Mouse (Mus musculus): ENCODE results near the gene Prkch. TPM values are rescaled to one million over a fixed set of nuclear protein-coding genes. Genes with fewer than 3 reads are reported as not detected.

Prkch gene
- total and polyA plus RNA-seq, 2 experiments from 2014 or later, result 9.9 to 16.2 TPM

GRCm38 (mm10) chr12:73565620-73565969, 19.0 kb upstream of the Prkch start:
- DNase-seq (ENCODE audit: low spot score) (no peak), ATAC-seq (ENCODE audit: low FRiP score) (no peak)
- no peak overlapping the region for H3K27ac ChIP-seq (ENCODE audit: low read depth, low read length)
- peak overlapping the region; percentile 30; the same call in 1 of the 2 replicates for H3K4me3 ChIP-seq (ENCODE audit: low read depth, low read length)
- H3K27me3 ChIP-seq (ENCODE audit: insufficient read depth, low read length), result no peaks in the 10 kb centered on the region; the same call in 1 of the 2 replicates
- WGBS, result 58% methylated on average over 11 of the region's 11 CpGs
- no peaks in the 10 kb centered on the region for H3K9me3 ChIP-seq (ENCODE audit: low read length)
- H3K9ac ChIP-seq (replicated peaks; ENCODE audit: low read length, poor library complexity, severe bottlenecking), result peak overlapping the region; percentile 50; the same call in 1 of the 2 replicates
- no peak for TF ChIP-seq CTCF (IDR thresholded peaks at IDR 0.05)
- H3K36me3 ChIP-seq (ENCODE audit: insufficient read depth, low read length), result no peaks in the 10 kb centered on the region
- no peaks in the 10 kb centered on the region for H3K4me1 ChIP-seq (ENCODE audit: insufficient read depth, low read length)
- H3K4me2 ChIP-seq (ENCODE audit: low read depth, low read length, poor library complexity, severe bottlenecking), result peak overlapping the region; percentile 65

- H3K27me3 ChIP-seq (ENCODE audit: insufficient read depth, low read length), result no peaks in the 10 kb centered on the region
- WGBS, result 69% methylated on average over 15 of the region's 15 CpGs
- H3K4me1 ChIP-seq (ENCODE audit: insufficient read depth, low read length), result no peaks in the 10 kb centered on the region
- no peak overlapping the region for H3K4me2 ChIP-seq (ENCODE audit: low read depth, low read length, poor library complexity, severe bottlenecking)
- ATAC-seq (ENCODE audit: low FRiP score) (no peak), DNase-seq (ENCODE audit: low spot score) (no peak)
- H3K9me3 ChIP-seq (ENCODE audit: low read length), result no peaks in the 10 kb centered on the region
- H3K4me3 ChIP-seq (ENCODE audit: low read depth, low read length), result no peak overlapping the region
- TF ChIP-seq CTCF (IDR thresholded peaks at IDR 0.05), result no peak
- H3K9ac ChIP-seq (replicated peaks; ENCODE audit: low read length, poor library complexity, severe bottlenecking), result no peak overlapping the region
- H3K36me3 ChIP-seq (ENCODE audit: insufficient read depth, low read length), result no peaks in the 10 kb centered on the region
- H3K27ac ChIP-seq (ENCODE audit: low read depth, low read length), result no peak overlapping the region
Observed at GRCm38 (mm10) chr12:73574632-73575031, 10.0 kb upstream of the Prkch start.

- H3K4me3 ChIP-seq (ENCODE audit: low read depth, low read length), result no peak overlapping the region
- no peak for TF ChIP-seq CTCF (IDR thresholded peaks at IDR 0.05)
- WGBS, result 73% methylated on average over 6 of the region's 6 CpGs
- no peak overlapping the region for H3K4me2 ChIP-seq (ENCODE audit: low read depth, low read length, poor library complexity, severe bottlenecking)
- no peaks in the 10 kb centered on the region for H3K9me3 ChIP-seq (ENCODE audit: low read length)
- no peak overlapping the region for H3K27ac ChIP-seq (ENCODE audit: low read depth, low read length)
- H3K9ac ChIP-seq (replicated peaks; ENCODE audit: low read length, poor library complexity, severe bottlenecking), result no peak overlapping the region
- H3K4me1 ChIP-seq (ENCODE audit: insufficient read depth, low read length), result no peaks in the 10 kb centered on the region
- ATAC-seq (ENCODE audit: low FRiP score) (no peak), DNase-seq (ENCODE audit: low spot score) (no peak)
- no peaks in the 10 kb centered on the region for H3K36me3 ChIP-seq (ENCODE audit: insufficient read depth, low read length)
- no peaks in the 10 kb centered on the region for H3K27me3 ChIP-seq (ENCODE audit: insufficient read depth, low read length)
Observed at GRCm38 (mm10) chr12:73578141-73578540, 6.5 kb upstream of the Prkch start.

GRCm38 (mm10) chr12:73580811-73581210, 3.8 kb upstream of the Prkch start:
- Histone ChIP-seq H3K36me3 (ENCODE audit: insufficient read depth, low read length) (no peaks in the 10 kb centered on the region), H3K4me2 (ENCODE audit: low read depth, low read length, poor library complexity, severe bottlenecking) (no peak overlapping the region), H3K4me3 (ENCODE audit: low read depth, low read length) (no peak overlapping the region), H3K4me1 (ENCODE audit: insufficient read depth, low read length) (peaks cover under 1% of the 10 kb centered on the region; the same call in 1 of the 2 replicates), H3K9ac (replicated peaks; ENCODE audit: low read length, poor library complexity, severe bottlenecking) (no peak overlapping the region), H3K27me3 (ENCODE audit: insufficient read depth, low read length) (no peaks in the 10 kb centered on the region), H3K9me3 (ENCODE audit: low read length) (no peaks in the 10 kb centered on the region), H3K27ac (ENCODE audit: low read depth, low read length) (no peak overlapping the region)
- no peak for DNase-seq (ENCODE audit: low spot score)
- 76% methylated on average over 7 of the region's 7 CpGs for WGBS
- ATAC-seq (ENCODE audit: low FRiP score), result no peak
- no peak for TF ChIP-seq CTCF (IDR thresholded peaks at IDR 0.05)

GRCm38 (mm10) chr12:73583318-73583717, 1.3 kb upstream of the Prkch start:
- no peak for ATAC-seq (ENCODE audit: low FRiP score)
- no peaks in the 10 kb centered on the region for H3K36me3 ChIP-seq (ENCODE audit: insufficient read depth, low read length)
- no peaks in the 10 kb centered on the region for H3K27me3 ChIP-seq (ENCODE audit: insufficient read depth, low read length)
- H3K4me1 ChIP-seq (ENCODE audit: insufficient read depth, low read length), result peaks cover 6% of the 10 kb centered on the region; the same call in 1 of the 2 replicates
- no peak for DNase-seq (ENCODE audit: low spot score)
- 78% methylated on average over 9 of the region's 9 CpGs for WGBS
- no peak overlapping the region; the same call in 1 of the 2 replicates for H3K27ac ChIP-seq (ENCODE audit: low read depth, low read length)
- TF ChIP-seq CTCF (IDR thresholded peaks at IDR 0.05), result no peak
- H3K4me2 ChIP-seq (ENCODE audit: low read depth, low read length, poor library complexity, severe bottlenecking), result no peak overlapping the region
- no peak overlapping the region for H3K9ac ChIP-seq (replicated peaks; ENCODE audit: low read length, poor library complexity, severe bottlenecking)
- H3K9me3 ChIP-seq (ENCODE audit: low read length), result no peaks in the 10 kb centered on the region
- H3K4me3 ChIP-seq (ENCODE audit: low read depth, low read length), result no peak overlapping the region

GRCm38 (mm10) chr12:73583813-73584609, 585 bp upstream of the Prkch start:
- ATAC-seq (ENCODE audit: low FRiP score) (peak; percentile 50), DNase-seq (ENCODE audit: low spot score) (peak; percentile 72)
- H3K4me3 ChIP-seq (ENCODE audit: low read depth, low read length), result peak overlapping the region; percentile 68
- no peaks in the 10 kb centered on the region for H3K27me3 ChIP-seq (ENCODE audit: insufficient read depth, low read length)
- WGBS, result 6% methylated on average over 32 of the region's 33 CpGs
- H3K36me3 ChIP-seq (ENCODE audit: insufficient read depth, low read length), result no peaks in the 10 kb centered on the region
- H3K4me1 ChIP-seq (ENCODE audit: insufficient read depth, low read length), result peaks cover 6% of the 10 kb centered on the region; the same call in 1 of the 2 replicates
- peak overlapping the region; percentile 55 for H3K27ac ChIP-seq (ENCODE audit: low read depth, low read length)
- H3K9me3 ChIP-seq (ENCODE audit: low read length), result no peaks in the 10 kb centered on the region
- peak; percentile 65 for TF ChIP-seq CTCF (IDR thresholded peaks at IDR 0.05)
- H3K9ac ChIP-seq (replicated peaks; ENCODE audit: low read length, poor library complexity, severe bottlenecking), result peak overlapping the region; percentile 67
- H3K4me2 ChIP-seq (ENCODE audit: low read depth, low read length, poor library complexity, severe bottlenecking), result peak overlapping the region; percentile 88

Data from midbrain, postnatal 0 days (tissue).